Mouse (Mus musculus): ENCODE measurements around the gene Aqp9. TPM values are rescaled to one million over a fixed set of nuclear protein-coding genes. Genes with fewer than 3 reads are reported as not detected.

The Aqp9 gene
- 1.3 and 1.4 TPM in 2 replicates for polyA plus RNA-seq (2015; fragmentation: Nextera tagmentation; extraction: Ambion mirVana)

DNA sequence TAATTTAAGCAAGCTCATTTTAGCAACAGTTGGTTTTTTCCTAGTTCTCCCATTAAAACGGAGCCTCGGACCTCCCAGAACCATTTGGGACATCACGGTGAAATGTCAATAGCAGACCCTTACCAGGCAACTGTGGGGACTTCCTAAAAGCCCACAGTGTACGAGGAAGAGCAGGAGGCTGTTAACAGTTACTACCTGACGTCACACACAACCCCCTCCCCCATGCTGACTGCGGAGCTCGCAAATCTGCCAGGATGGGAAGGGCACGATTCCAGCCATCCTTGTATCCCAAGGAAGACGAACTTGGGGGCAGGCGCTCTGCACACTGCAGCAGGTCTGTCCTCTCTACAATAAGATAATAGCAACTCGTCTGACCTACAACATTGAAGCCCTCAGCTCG, at the start of gene Aqp9:
Aqp9 (minus strand) TSS at position 172 of the 400 bp plus-strand sequence.
- no peaks in the 10 kb centered on the region for H3K36me3 ChIP-seq
- H3K4me2 ChIP-seq: no peak within 1 kb of the TSS
- H3K27ac ChIP-seq (replicated peaks): peak within 1 kb of the TSS; percentile 72
- WGBS: 41% methylated on average over 12 of the region's 12 CpGs
- H3K27me3 ChIP-seq: no peaks in the 10 kb centered on the region
- H3K4me3 ChIP-seq: no peak within 1 kb of the TSS
- H3K4me1 ChIP-seq (replicated peaks): peaks cover 14% of the 10 kb centered on the region
- H3K9me3 ChIP-seq: no peaks in the 10 kb centered on the region
- no peak within 1 kb of the TSS for H3K9ac ChIP-seq
- ATAC-seq (ENCODE audit: low FRiP score, low read depth): no peak

GRCm38 (mm10) chr9:71217793-71218095, 49.3 kb upstream of the Aqp9 start:
- Histone ChIP-seq H3K27ac (replicated peaks) (no peak overlapping the region), H3K4me2 (no peak overlapping the region), H3K27me3 (peaks cover 52% of the 10 kb centered on the region), H3K4me3 (no peak overlapping the region), H3K36me3 (no peaks in the 10 kb centered on the region), H3K9ac (no peak overlapping the region), H3K4me1 (replicated peaks) (peaks cover 16% of the 10 kb centered on the region), H3K9me3 (no peaks in the 10 kb centered on the region)
- WGBS: 17% methylated on average over 5 of the region's 5 CpGs
- no peak for ATAC-seq (ENCODE audit: low FRiP score, low read depth)

DNA sequence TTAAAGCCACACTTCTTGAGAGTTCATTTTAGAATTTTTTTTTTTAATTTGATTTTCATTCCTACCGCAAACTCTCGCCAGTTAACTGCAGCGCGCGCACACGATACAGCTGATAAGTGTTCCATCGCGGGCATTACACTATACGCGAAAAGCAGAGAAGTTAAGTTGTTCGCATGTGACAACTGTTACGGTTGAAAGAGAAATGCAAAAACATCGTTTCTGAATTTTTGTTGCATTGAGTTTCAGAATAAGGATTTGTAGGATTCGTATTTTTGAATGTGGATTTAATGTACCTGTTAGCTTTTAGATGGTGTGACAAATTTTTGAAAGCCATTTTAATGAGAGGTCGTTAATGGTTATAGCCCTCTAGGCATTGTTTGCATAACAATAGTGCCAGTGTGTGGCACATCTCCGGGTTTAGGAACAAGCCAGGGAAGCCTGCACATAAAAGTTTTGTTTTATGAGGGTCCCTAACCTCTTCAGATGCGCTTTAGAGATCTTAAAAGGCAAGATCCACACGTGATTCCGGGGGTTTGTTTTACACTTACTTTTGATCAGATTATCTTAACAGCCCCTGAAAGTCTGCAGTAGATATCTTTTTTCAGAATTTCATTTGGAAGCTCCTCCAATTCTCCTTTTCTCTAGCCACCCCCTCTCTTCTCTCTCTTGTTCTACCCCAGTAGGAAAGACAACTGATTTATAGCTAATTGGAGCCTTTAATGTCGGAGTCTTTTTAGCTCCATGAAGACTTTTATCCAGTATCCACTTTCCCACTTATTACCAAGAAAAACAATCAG, 48.7 kb upstream of the Aqp9 start:
- Histone ChIP-seq H3K27me3 (peaks cover 52% of the 10 kb centered on the region), H3K4me3 (no peak overlapping the region), H3K36me3 (no peaks in the 10 kb centered on the region), H3K27ac (replicated peaks) (no peak overlapping the region), H3K9me3 (no peaks in the 10 kb centered on the region), H3K4me2 (no peak overlapping the region), H3K9ac (no peak overlapping the region), H3K4me1 (replicated peaks) (peaks cover 16% of the 10 kb centered on the region)
- 2% methylated on average over 20 of the region's 20 CpGs for WGBS
- ATAC-seq (ENCODE audit: low FRiP score, low read depth): no peak

- Histone ChIP-seq H3K27me3 (peaks cover 51% of the 10 kb centered on the region), H3K4me2 (peak overlapping the region; percentile 55), H3K27ac (replicated peaks) (no peak overlapping the region), H3K9me3 (no peaks in the 10 kb centered on the region), H3K9ac (no peak overlapping the region), H3K4me3 (peak overlapping the region; percentile 33), H3K4me1 (replicated peaks) (peaks cover 16% of the 10 kb centered on the region), H3K36me3 (no peaks in the 10 kb centered on the region)
- under 1% methylated on average over 57 of the region's 57 CpGs for WGBS
- peak; percentile 45; the same call in 1 of the 2 replicates for ATAC-seq (ENCODE audit: low FRiP score, low read depth)
Measured at GRCm38 (mm10) chr9:71216036-71216995, 47.8 kb upstream of the Aqp9 start.

DNA sequence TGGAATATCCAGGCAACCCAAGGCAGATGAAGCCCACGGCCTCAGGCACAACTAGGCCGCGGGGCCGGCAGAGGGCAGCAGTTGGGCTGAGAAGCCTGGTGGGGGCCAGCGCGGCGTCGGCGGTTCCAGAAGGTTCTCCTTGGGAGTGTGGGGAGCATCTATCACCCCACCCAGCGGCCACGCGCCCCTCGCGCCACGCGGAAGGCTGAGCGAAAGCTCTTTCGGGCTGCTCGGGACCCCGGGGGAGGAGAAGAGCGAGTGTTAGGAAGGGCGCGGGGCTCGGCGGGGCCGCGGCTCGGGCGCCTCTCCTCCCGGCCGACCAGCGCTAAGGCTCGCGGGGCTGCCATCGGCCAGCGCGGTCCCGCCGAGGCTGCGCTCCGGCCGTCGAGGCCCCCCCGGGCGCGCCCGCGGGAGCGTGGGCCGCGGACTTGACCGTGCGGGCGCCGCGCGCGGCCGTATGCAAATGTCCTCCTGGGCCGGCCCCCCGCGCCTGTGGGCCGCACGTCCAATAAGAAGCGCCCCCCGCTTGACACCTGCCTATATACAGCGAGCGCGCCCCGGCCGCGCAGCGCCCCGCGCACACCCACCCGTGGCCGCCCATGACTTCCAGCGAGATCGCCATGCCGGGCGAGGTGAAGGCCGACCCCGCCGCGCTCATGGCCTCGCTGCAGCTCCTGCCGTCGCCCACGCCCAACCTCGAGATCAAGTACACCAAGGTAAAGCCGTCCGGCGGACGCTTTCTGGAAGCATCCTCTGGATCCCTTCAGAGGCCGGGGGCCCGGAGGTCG, 47.0 kb upstream of the Aqp9 start, which contains the start of gene Aldh1a2:
Aldh1a2 (plus strand) TSS at position 542 of the 788 bp plus-strand sequence.
- Histone ChIP-seq H3K27me3 (peaks cover 46% of the 10 kb centered on the region), H3K4me2 (peak within 1 kb of the TSS; percentile 55), H3K4me1 (replicated peaks) (peaks cover 16% of the 10 kb centered on the region), H3K9ac (no peak within 1 kb of the TSS), H3K27ac (replicated peaks) (no peak within 1 kb of the TSS), H3K9me3 (no peaks in the 10 kb centered on the region), H3K36me3 (no peaks in the 10 kb centered on the region), H3K4me3 (peak within 1 kb of the TSS; percentile 33)
- WGBS: 1% methylated on average over 74 of the region's 97 CpGs
- peak; percentile 63; the same call in 1 of the 2 replicates for ATAC-seq (ENCODE audit: low FRiP score, low read depth)

DNA sequence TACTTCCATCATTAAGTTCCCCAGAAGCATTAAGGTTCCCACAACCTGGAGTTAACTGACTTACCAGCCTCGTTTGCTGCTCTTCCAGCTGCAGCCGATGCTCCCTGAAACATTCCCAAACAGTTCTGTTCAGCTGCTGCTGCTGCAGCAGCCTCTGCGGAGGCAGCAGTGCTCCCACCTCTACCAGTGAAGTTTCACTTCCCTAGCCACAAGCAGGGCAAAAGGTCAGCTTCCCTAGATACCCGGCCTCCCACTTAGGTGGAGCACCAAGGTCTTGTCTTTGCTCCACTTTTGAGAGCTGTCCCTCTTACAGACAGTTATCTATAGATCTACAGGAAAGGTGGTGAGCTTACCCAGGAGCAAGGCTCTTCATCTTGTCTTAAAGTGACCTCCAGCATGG, 45.2 kb upstream of the Aqp9 start:
- peaks cover 16% of the 10 kb centered on the region for H3K4me1 ChIP-seq (replicated peaks)
- no peak for ATAC-seq (ENCODE audit: low FRiP score, low read depth)
- H3K9ac ChIP-seq: no peak overlapping the region
- H3K9me3 ChIP-seq: no peaks in the 10 kb centered on the region
- H3K27me3 ChIP-seq: peaks cover 32% of the 10 kb centered on the region
- WGBS: 42% methylated on average over 4 of the region's 4 CpGs
- no peaks in the 10 kb centered on the region for H3K36me3 ChIP-seq
- no peak overlapping the region for H3K27ac ChIP-seq (replicated peaks)
- H3K4me2 ChIP-seq: no peak overlapping the region
- no peak overlapping the region for H3K4me3 ChIP-seq

- H3K9ac ChIP-seq: no peak overlapping the region
- no peak for ATAC-seq (ENCODE audit: low FRiP score, low read depth)
- H3K36me3 ChIP-seq: no peaks in the 10 kb centered on the region
- no peak overlapping the region for H3K4me2 ChIP-seq
- peaks cover 21% of the 10 kb centered on the region for H3K27me3 ChIP-seq
- H3K4me3 ChIP-seq: no peak overlapping the region
- H3K9me3 ChIP-seq: no peaks in the 10 kb centered on the region
- 1% methylated on average over 2 of the region's 2 CpGs for WGBS
- H3K4me1 ChIP-seq (replicated peaks): peaks cover 8% of the 10 kb centered on the region
- H3K27ac ChIP-seq (replicated peaks): no peak overlapping the region
Measured at GRCm38 (mm10) chr9:71210870-71211269, 42.4 kb upstream of the Aqp9 start.

- 70% methylated on average over 3 of the region's 3 CpGs for WGBS
- Histone ChIP-seq H3K4me2 (no peak overlapping the region), H3K36me3 (no peaks in the 10 kb centered on the region), H3K4me1 (replicated peaks) (no peaks in the 10 kb centered on the region), H3K9ac (no peak overlapping the region), H3K27ac (replicated peaks) (no peak overlapping the region), H3K4me3 (no peak overlapping the region), H3K9me3 (no peaks in the 10 kb centered on the region), H3K27me3 (peaks cover 13% of the 10 kb centered on the region)
- ATAC-seq (ENCODE audit: low FRiP score, low read depth): no peak
Measured at GRCm38 (mm10) chr9:71209299-71209698, 40.8 kb upstream of the Aqp9 start.

- H3K4me2 ChIP-seq: no peak overlapping the region
- H3K4me1 ChIP-seq (replicated peaks): no peaks in the 10 kb centered on the region
- no peaks in the 10 kb centered on the region for H3K9me3 ChIP-seq
- WGBS: 85% methylated on average over 4 of the region's 4 CpGs
- no peak for ATAC-seq (ENCODE audit: low FRiP score, low read depth)
- no peaks in the 10 kb centered on the region for H3K27me3 ChIP-seq
- no peak overlapping the region for H3K4me3 ChIP-seq
- no peaks in the 10 kb centered on the region for H3K36me3 ChIP-seq
- H3K27ac ChIP-seq (replicated peaks): no peak overlapping the region
- H3K9ac ChIP-seq: no peak overlapping the region
Measured at GRCm38 (mm10) chr9:71202265-71202664, 33.8 kb upstream of the Aqp9 start.

GRCm38 (mm10) chr9:71198826-71199225, 30.3 kb upstream of the Aqp9 start:
- Histone ChIP-seq H3K27me3 (no peaks in the 10 kb centered on the region), H3K9ac (no peak overlapping the region), H3K36me3 (no peaks in the 10 kb centered on the region), H3K4me2 (no peak overlapping the region), H3K9me3 (no peaks in the 10 kb centered on the region), H3K4me1 (replicated peaks) (no peaks in the 10 kb centered on the region), H3K27ac (replicated peaks) (no peak overlapping the region), H3K4me3 (no peak overlapping the region)
- no peak for ATAC-seq (ENCODE audit: low FRiP score, low read depth)
- 91% methylated on average over 5 of the region's 5 CpGs for WGBS

GRCm38 (mm10) chr9:71188647-71189415, 20.3 kb upstream of the Aqp9 start:
- Histone ChIP-seq H3K9ac (0 out of 2 replicates have a peak overlapping the region, but pooled peaks have one; percentile 27), H3K27me3 (no peaks in the 10 kb centered on the region), H3K36me3 (no peaks in the 10 kb centered on the region), H3K27ac (replicated peaks) (no peak overlapping the region), H3K4me1 (replicated peaks) (peaks cover 3% of the 10 kb centered on the region; the same call in 1 of the 2 replicates), H3K9me3 (no peaks in the 10 kb centered on the region), H3K4me2 (peak overlapping the region; percentile 61), H3K4me3 (peak overlapping the region; percentile 22)
- WGBS: 16% methylated on average over 12 of the region's 12 CpGs
- ATAC-seq (ENCODE audit: low FRiP score, low read depth): peak; percentile 83

Data from hindbrain, embryonic 15.5 days (tissue).